In the genomic region with DNA sequence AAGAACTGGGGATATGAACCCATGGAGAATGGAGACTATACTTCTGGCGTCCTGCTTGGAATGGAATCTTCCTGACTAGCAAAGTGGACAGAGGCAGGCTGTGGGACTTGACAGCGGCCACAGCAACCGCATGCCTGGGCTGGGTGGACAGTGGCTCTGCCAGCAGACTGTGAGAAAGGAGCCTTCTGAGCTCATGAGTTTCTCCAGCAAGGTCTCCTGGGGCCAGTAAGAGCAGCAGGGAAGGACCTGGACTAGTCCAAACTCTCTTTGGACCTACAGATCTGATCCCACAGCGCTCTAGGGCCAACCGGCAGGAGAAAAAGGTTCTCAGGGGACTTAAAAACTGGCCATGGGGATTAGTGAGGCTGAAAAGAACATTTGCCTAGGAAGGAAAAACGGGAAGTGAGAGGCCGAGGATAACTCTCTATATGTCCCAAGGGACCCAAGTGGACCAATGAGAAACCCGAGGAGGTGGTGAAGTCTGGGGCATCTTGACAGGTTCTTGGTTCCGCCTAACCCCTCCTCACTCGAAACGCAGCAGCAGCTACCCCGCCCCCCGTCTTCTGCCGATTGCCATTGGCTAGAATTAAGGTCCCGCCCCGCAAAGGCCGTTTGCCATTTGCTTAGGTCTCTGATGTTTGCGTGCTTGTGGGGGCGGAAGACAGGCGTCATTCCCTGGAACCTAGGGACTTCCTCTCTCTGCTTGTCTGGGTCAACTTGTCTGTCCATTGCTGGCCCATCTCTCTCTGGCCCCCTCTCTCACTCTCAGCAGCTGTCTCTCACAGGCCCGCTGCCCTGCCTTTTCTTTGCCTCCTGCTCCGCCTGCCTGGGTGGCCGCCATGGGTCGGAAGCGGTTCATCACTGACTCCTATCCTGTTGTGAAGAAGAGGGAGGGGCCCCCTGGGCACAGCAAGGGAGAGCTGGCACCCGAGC, we compare ENCODE assay signal across 8 mouse cellular contexts. TPM values are rescaled to one million over a fixed set of nuclear protein-coding genes. Genes with fewer than 3 reads are reported as not detected.
DNase-seq lines count a peak whose midpoint lies in the region; ATAC-seq and TF ChIP-seq lines count a peak whose summit lies in the region.

A gene (plus strand): TSS at position 647 of the 933 bp plus-strand sequence.

- no peaks in the 10 kb centered on the region for H3K79me2 ChIP-seq in heart, adult 2 months (replicated peaks; ENCODE audit: control insufficient read depth, insufficient read depth, low read length)

- TF ChIP-seq EP300 in heart, adult 2 months (IDR thresholded peaks at IDR 0.05; ENCODE audit: insufficient read depth, low read depth, low read length): no peak

- H3K9ac ChIP-seq in embryonic facial prominence, embryonic 14.5 days (ENCODE audit: low read depth, low read length): peak within 1 kb of the TSS; percentile 73
- H3K9ac ChIP-seq in heart, adult 2 months (ENCODE audit: low read depth, low read length): peak within 1 kb of the TSS; percentile 68
- peak within 1 kb of the TSS; percentile 61 for H3K9ac ChIP-seq in limb, embryonic 14.5 days (ENCODE audit: low read depth, low read length, severe bottlenecking)
- H3K9ac ChIP-seq in midbrain, postnatal 0 days (replicated peaks; ENCODE audit: low read length, poor library complexity, severe bottlenecking): peak within 1 kb of the TSS; percentile 64

- peak within 1 kb of the TSS; percentile 59 for H3K4me3 ChIP-seq in embryonic facial prominence, embryonic 14.5 days (ENCODE audit: low read depth, low read length)
- peak within 1 kb of the TSS; percentile 68 for H3K4me3 ChIP-seq in heart, adult 2 months
- peak within 1 kb of the TSS; percentile 53 for H3K4me3 ChIP-seq in limb, embryonic 14.5 days (replicated peaks; ENCODE audit: low read length)
- peak within 1 kb of the TSS; percentile 47 for H3K4me3 ChIP-seq in midbrain, postnatal 0 days (ENCODE audit: low read depth, low read length)

- peaks cover 10% of the 10 kb centered on the region; the same call in 1 of the 2 replicates for H3K4me1 ChIP-seq in embryonic facial prominence, embryonic 14.5 days (ENCODE audit: control insufficient read depth, insufficient read depth, low read length)
- H3K4me1 ChIP-seq in heart, adult 2 months (ENCODE audit: control insufficient read depth, insufficient read depth, low read length): peaks cover 10% of the 10 kb centered on the region
- peaks cover 9% of the 10 kb centered on the region; the same call in 1 of the 2 replicates for H3K4me1 ChIP-seq in limb, embryonic 14.5 days (ENCODE audit: control insufficient read depth, insufficient read depth, low read length)
- peaks cover 4% of the 10 kb centered on the region; the same call in 1 of the 2 replicates for H3K4me1 ChIP-seq in midbrain, postnatal 0 days (ENCODE audit: insufficient read depth, low read length)

- peak within 1 kb of the TSS; percentile 85 for H3K4me2 ChIP-seq in embryonic facial prominence, embryonic 14.5 days (ENCODE audit: low read depth, low read length)
- peak within 1 kb of the TSS; percentile 81 for H3K4me2 ChIP-seq in limb, embryonic 14.5 days (replicated peaks; ENCODE audit: low read depth, low read length, severe bottlenecking)
- H3K4me2 ChIP-seq in midbrain, postnatal 0 days (ENCODE audit: low read depth, low read length, poor library complexity, severe bottlenecking): peak within 1 kb of the TSS; percentile 76

- peak within 1 kb of the TSS; percentile 61; the same call in 1 of the 2 replicates for H3K27ac ChIP-seq in embryonic facial prominence, embryonic 14.5 days (replicated peaks; ENCODE audit: low read depth, low read length)
- peak within 1 kb of the TSS; percentile 99 for H3K27ac ChIP-seq in heart, adult 2 months
- peak within 1 kb of the TSS; percentile 39; the same call in 1 of the 2 replicates for H3K27ac ChIP-seq in limb, embryonic 14.5 days (replicated peaks; ENCODE audit: low read depth, low read length)
- peak within 1 kb of the TSS; percentile 77 for H3K27ac ChIP-seq in midbrain, postnatal 0 days (ENCODE audit: low read depth, low read length)

- DNase-seq in 3T3-L1 (ENCODE audit: low read depth, low spot score): peak; percentile 99
- DNase-seq in adrenal gland, postnatal 4 days (ENCODE audit: low spot score in 2 of 2): peak; percentile 88 to 94
- peak; percentile 98 for DNase-seq in embryonic facial prominence, embryonic 14.5 days (ENCODE audit: low spot score)
- DNase-seq in heart, adult 2 months: peak; percentile 97 to 98
- DNase-seq in kidney, adult 9 months: peak; percentile 99
- peak; percentile 97 for DNase-seq in limb, embryonic 14.5 days (ENCODE audit: low spot score)
- peak; percentile 97 for DNase-seq in midbrain, postnatal 0 days (ENCODE audit: low spot score)
- DNase-seq in spleen, postnatal 14 days (ENCODE audit: low spot score in 2 of 2): peak; percentile 87 to 91

- WGBS in embryonic facial prominence, embryonic 14.5 days: 9% methylated on average over 25 of the region's 26 CpGs
- 2% methylated on average over 26 of the region's 26 CpGs for WGBS in heart, adult 2 months
- WGBS in limb, embryonic 14.5 days: 11% methylated on average over 22 of the region's 26 CpGs
- WGBS in midbrain, postnatal 0 days: 13% methylated on average over 26 of the region's 26 CpGs

- no peaks in the 10 kb centered on the region for H3K9me3 ChIP-seq in embryonic facial prominence, embryonic 14.5 days (ENCODE audit: control insufficient read depth, low read length)
- no peaks in the 10 kb centered on the region for H3K9me3 ChIP-seq in limb, embryonic 14.5 days (ENCODE audit: control insufficient read depth, low read length)
- H3K9me3 ChIP-seq in midbrain, postnatal 0 days (ENCODE audit: low read length): no peaks in the 10 kb centered on the region

- H3K36me3 ChIP-seq in embryonic facial prominence, embryonic 14.5 days (ENCODE audit: control insufficient read depth, insufficient read depth, low read length): no peaks in the 10 kb centered on the region
- H3K36me3 ChIP-seq in heart, adult 2 months (ENCODE audit: control insufficient read depth, insufficient read depth, low read length): no peaks in the 10 kb centered on the region
- H3K36me3 ChIP-seq in limb, embryonic 14.5 days (ENCODE audit: control insufficient read depth, insufficient read depth, low read length): no peaks in the 10 kb centered on the region
- H3K36me3 ChIP-seq in midbrain, postnatal 0 days (ENCODE audit: insufficient read depth, low read length): no peaks in the 10 kb centered on the region

- ATAC-seq in embryonic facial prominence, embryonic 14.5 days (ENCODE audit: low read depth): peak; percentile 93
- peak; percentile 91 for ATAC-seq in limb, embryonic 14.5 days (ENCODE audit: low FRiP score, low read depth)
- ATAC-seq in midbrain, postnatal 0 days (ENCODE audit: low FRiP score): peak; percentile 91

- TF ChIP-seq CTCF in heart, adult 2 months (IDR thresholded peaks at IDR 0.05): no peak
- peak; percentile 8; the same call in 1 of the 2 replicates for TF ChIP-seq CTCF in midbrain, postnatal 0 days (IDR thresholded peaks at IDR 0.05)

- intact Hi-C loops in heart, adult 2 months (cut with DNase I): no loop called here

- peak; percentile 95 for TF ChIP-seq POLR2A in heart, adult 2 months (IDR thresholded peaks at IDR 0.05; ENCODE audit: insufficient read depth, low read depth, low read length)
- no peak for TF ChIP-seq POLR2A in limb, embryonic 14.5 days (IDR thresholded peaks at IDR 0.05; ENCODE audit: borderline replicate concordance, extremely low read depth, insufficient read depth, insufficient read length)

- no peaks in the 10 kb centered on the region for H3K27me3 ChIP-seq in embryonic facial prominence, embryonic 14.5 days (replicated peaks; ENCODE audit: control insufficient read depth, insufficient read depth, low read length)
- H3K27me3 ChIP-seq in heart, adult 2 months (ENCODE audit: control insufficient read depth, insufficient read depth, low read length): no peaks in the 10 kb centered on the region
- H3K27me3 ChIP-seq in limb, embryonic 14.5 days (ENCODE audit: control insufficient read depth, insufficient read depth, low read length): no peaks in the 10 kb centered on the region
- H3K27me3 ChIP-seq in midbrain, postnatal 0 days (ENCODE audit: insufficient read depth, low read length): peaks cover 3% of the 10 kb centered on the region; the same call in 1 of the 2 replicates

RNA-seq across cellular contexts. Expression of the gene that starts here (rescaled TPM):
- 10 to 100 TPM; 32.7 to 34.3 TPM for total RNA-seq in adrenal gland, postnatal 4 days (2021)
- 28.1 and 31.3 TPM in 2 replicates for polyA plus RNA-seq in embryonic facial prominence, embryonic 14.5 days (2014; fragmentation: Nextera tagmentation; extraction: Ambion mirVana)
- total RNA-seq in heart, adult 2 months (2021): 10 to 100 TPM in 1 of 2 experiments, 1 to 10 TPM in 1; 9.2 to 12.0 TPM
- polyA plus RNA-seq in heart, adult 2 months (2012; rRNA removed): 36.9 and 48.1 TPM in 2 replicates
- polyA plus RNA-seq in limb, embryonic 14.5 days (2012; rRNA removed): 48.0 and 50.7 TPM in 2 replicates
- polyA plus RNA-seq in limb, embryonic 14.5 days (2014; fragmentation: Nextera tagmentation; extraction: Ambion mirVana): 26.5 and 28.4 TPM in 2 replicates
- total RNA-seq in midbrain, postnatal 0 days (2014; rRNA removed): 20.9 and 37.7 TPM in 2 replicates
- 20.8 and 26.8 TPM in 2 replicates for polyA plus RNA-seq in midbrain, postnatal 0 days (2015; fragmentation: Nextera tagmentation; extraction: Ambion mirVana)

Comparison
In these comparisons a context has a peak if more than half of its experiments do, and no peak if none do; other contexts are left out.
1. Peak in every context shown above with its lines: DNase-seq, ATAC-seq, H3K4me3 ChIP-seq and H3K27ac ChIP-seq.
2. H3K27ac ChIP-seq: peak in every context shown above with its lines; median percentile 99 in heart, adult 2 months; 77 in midbrain, postnatal 0 days; 61 in embryonic facial prominence, embryonic 14.5 days; 39 in limb, embryonic 14.5 days.